Mouse (Mus musculus) cerebellum, adult 2 months (tissue): ENCODE data around the gene Dner. TPM values are rescaled to one million over a fixed set of nuclear protein-coding genes. Genes with fewer than 3 reads are reported as not detected.
A peak's percentile ranks its signal among the peaks of the same experiment; 100 is the strongest.

Experiments
- DNase-seq, 2 experiments: peaks; one replicate each; pipeline ENCODE4 v3.0.0; 2021
- H3K27ac ChIP-seq: fragments of 200-500 bp; 2 replicates; pipeline ENCODE4 v1.5.1; 2012; ENCODE audit warnings: low read length, control low read depth, inconsistent platforms; ENCODE audit not compliant: insufficient read depth
- H3K27me3 ChIP-seq: fragments of 200-500 bp; 2 replicates; pipeline ENCODE4 v1.6.1; 2012; ENCODE audit warnings: inconsistent platforms, mild to moderate bottlenecking, low read length, moderate library complexity; ENCODE audit not compliant: control insufficient read depth, insufficient read depth
- H3K4me1 ChIP-seq: fragments of 200-500 bp; 2 replicates; pipeline ENCODE4 v1.6.1; 2011; ENCODE audit warnings: low read length; ENCODE audit not compliant: control insufficient read depth, insufficient read depth
- H3K4me3 ChIP-seq: fragments of 200-500 bp; replicated peaks from 2 replicates; pipeline ENCODE3; 2011; ENCODE audit warnings: mild to moderate bottlenecking, low read depth, low read length, control low read depth; ENCODE audit not compliant: insufficient read depth
- CTCF ChIP-seq: fragments of 200-500 bp; IDR thresholded peaks from 2 replicates; pipeline ENCODE4 v1.5.1; 2011; ENCODE audit warnings: low read depth, mild to moderate bottlenecking, control low read depth, low read length, moderate library complexity, borderline replicate concordance; ENCODE audit not compliant: insufficient read depth
- POLR2A ChIP-seq: fragments of 200-500 bp; IDR thresholded peaks from 2 replicates; pipeline ENCODE4 v1.6.1; 2011; ENCODE audit warnings: low read length, control low read depth, borderline replicate concordance; ENCODE audit not compliant: insufficient read depth
- WGBS: fragments of 180-500 bp; shearing (Covaris S2); methylation state at CpG from one replicate; pipeline ENCODE4 v1.1.7; 2018; 5-methylcytosine and 5-hydroxymethylcytosine counted together
- polyA plus RNA-seq: library from polyadenylated mRNA; depleted of rRNA; stranded (reverse); fragments of >200 nt; gene quantifications from 2 replicates; pipeline ENCODE4 v1.2.3, GENCODE M21; 2012

Dner gene
- polyA plus RNA-seq, 1 experiment: 277 TPM

- 67% methylated on average over 3 of the region's 3 CpGs for WGBS
Observed at GRCm38 (mm10) chr1:84592394-84592793, 103.6 kb downstream of the Dner start.

GRCm38 (mm10) chr1:84590534-84590933 is 105.5 kb downstream of the Dner start:
- no peaks in the 10 kb centered on the region; the same call in 1 of the 2 replicates for H3K27me3 ChIP-seq
- TF ChIP-seq CTCF (no peak), POLR2A (no peak)
- H3K27ac ChIP-seq: no peak overlapping the region
- H3K4me3 ChIP-seq: no peak overlapping the region
- H3K4me1 ChIP-seq: no peaks in the 10 kb centered on the region
- no peak for DNase-seq
- 49% methylated on average over 9 of the region's 9 CpGs for WGBS

More at GRCm38 (mm10) chr1:84592394-84592793, 103.6 kb downstream of the Dner start:
- Histone ChIP-seq H3K4me3 (no peak overlapping the region), H3K27ac (no peak overlapping the region), H3K4me1 (no peaks in the 10 kb centered on the region), H3K27me3 (no peaks in the 10 kb centered on the region; the same call in 1 of the 2 replicates)
- TF ChIP-seq POLR2A (no peak), CTCF (no peak)
- DNase-seq: no peak

- Histone ChIP-seq H3K4me1 (no peaks in the 10 kb centered on the region; the same call in 1 of the 2 replicates), H3K27ac (no peak overlapping the region), H3K27me3 (no peaks in the 10 kb centered on the region; the same call in 1 of the 2 replicates), H3K4me3 (no peak overlapping the region)
- 15% methylated on average over 6 of the region's 6 CpGs for WGBS
- TF ChIP-seq POLR2A: no peak
- no peak for TF ChIP-seq CTCF
- peak in 1 of 2 experiments; percentile 14 for DNase-seq
Observed at GRCm38 (mm10) chr1:84585434-84585833, 110.6 kb downstream of the Dner start.

GRCm38 (mm10) chr1:84581812-84582211 is 114.2 kb downstream of the Dner start:
- WGBS: 54% methylated on average over 2 of the region's 2 CpGs
- DNase-seq: peak; percentile 57 to 70
- TF ChIP-seq CTCF: peak; percentile 75
- no peak for TF ChIP-seq POLR2A

GRCm38 (mm10) chr1:84561841-84562240 is 134.2 kb downstream of the Dner start:
- H3K4me1 ChIP-seq: no peaks in the 10 kb centered on the region
- H3K4me3 ChIP-seq: no peak overlapping the region
- no peak overlapping the region for H3K27ac ChIP-seq
- DNase-seq: no peak
- TF ChIP-seq CTCF (no peak), POLR2A (no peak)
- no peaks in the 10 kb centered on the region for H3K27me3 ChIP-seq
- 79% methylated on average over 8 of the region's 8 CpGs for WGBS

More at GRCm38 (mm10) chr1:84581812-84582211, 114.2 kb downstream of the Dner start:
- H3K27me3 ChIP-seq: no peaks in the 10 kb centered on the region
- H3K4me3 ChIP-seq: no peak overlapping the region
- H3K4me1 ChIP-seq: no peaks in the 10 kb centered on the region; the same call in 1 of the 2 replicates
- no peak overlapping the region for H3K27ac ChIP-seq

- DNase-seq: no peak
- Histone ChIP-seq H3K27ac (no peak overlapping the region), H3K4me1 (no peaks in the 10 kb centered on the region), H3K27me3 (no peaks in the 10 kb centered on the region), H3K4me3 (no peak overlapping the region)
- TF ChIP-seq POLR2A (no peak), CTCF (no peak)
- 89% methylated on average over 4 of the region's 4 CpGs for WGBS
Observed at GRCm38 (mm10) chr1:84561387-84561786, 134.6 kb downstream of the Dner start.

GRCm38 (mm10) chr1:84556546-84557511 is 139.2 kb downstream of the Dner start:
- no peaks in the 10 kb centered on the region for H3K4me1 ChIP-seq
- no peak overlapping the region for H3K27ac ChIP-seq
- no peak for DNase-seq
- 86% methylated on average over 8 of the region's 8 CpGs for WGBS
- no peak overlapping the region for H3K4me3 ChIP-seq
- H3K27me3 ChIP-seq: no peaks in the 10 kb centered on the region
- TF ChIP-seq CTCF (no peak), POLR2A (no peak)
